Mouse (Mus musculus): ENCODE data around the gene D7Ertd443e.

D7Ertd443e gene

DNA sequence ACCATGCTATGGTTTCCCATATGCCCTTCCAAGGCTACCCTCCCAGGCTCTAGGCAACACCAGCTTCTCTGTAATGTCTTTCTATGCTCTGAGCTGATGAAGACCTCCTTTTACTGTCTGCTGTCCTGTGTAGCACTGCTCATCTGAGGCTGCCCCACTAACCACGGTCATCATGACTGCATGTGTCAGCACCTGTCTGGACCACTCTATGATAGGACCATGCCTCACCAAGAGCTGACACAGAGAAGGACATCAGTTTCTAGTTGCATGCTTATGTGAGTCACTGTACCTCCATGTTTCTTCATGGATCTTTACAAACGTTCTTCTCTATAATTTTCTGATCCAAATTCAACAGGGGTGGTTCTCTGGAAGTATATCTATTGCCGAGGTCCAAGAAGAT, 154.8 kb downstream of the D7Ertd443e start:
- TF ChIP-seq NANOG (IDR thresholded peaks at IDR 0.05; ENCODE audit: borderline replicate concordance, low read length), result no peak
- TF ChIP-seq POU5F1 (IDR thresholded peaks at IDR 0.05; ENCODE audit: borderline replicate concordance, low read length), result no peak
- TF ChIP-seq CTCF (conservative IDR thresholded peaks at IDR 0.05; ENCODE audit: low read length), result no peak
- no peaks in the 10 kb centered on the region for H3K36me3 ChIP-seq (ENCODE audit: insufficient read depth, low read length)
- H3K4me1 ChIP-seq (replicated peaks; ENCODE audit: low read depth, low read length), result peaks cover 2% of the 10 kb centered on the region; the same call in 1 of the 2 replicates
- H3K9me3 ChIP-seq (ENCODE audit: low read length), result no peaks in the 10 kb centered on the region
- H3K4me3 ChIP-seq (replicated peaks; ENCODE audit: low read length), result no peak overlapping the region
- H3K27me3 ChIP-seq (ENCODE audit: insufficient read depth, low read length), result peaks cover 44% of the 10 kb centered on the region

DNA sequence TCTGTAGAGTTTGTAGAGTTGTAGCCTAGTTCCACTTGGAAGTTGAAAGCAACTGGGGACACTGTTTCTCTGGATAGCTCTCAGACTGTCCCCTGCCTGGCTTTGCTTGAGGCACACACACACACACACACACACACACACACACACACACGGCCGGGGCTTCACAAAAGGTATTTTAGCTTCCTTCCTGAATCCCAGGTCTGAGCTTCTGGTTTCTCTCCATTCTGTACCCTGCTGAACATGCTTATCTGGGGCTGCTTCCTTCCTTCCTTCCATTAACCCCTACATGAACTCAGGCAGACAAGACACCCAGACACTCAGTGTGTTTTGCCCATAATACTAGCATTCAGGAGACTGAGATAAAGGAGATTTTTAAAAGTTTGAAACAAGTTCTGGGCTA, 155.6 kb downstream of the D7Ertd443e start:
- no peak for TF ChIP-seq CTCF (conservative IDR thresholded peaks at IDR 0.05; ENCODE audit: low read length)
- TF ChIP-seq POU5F1 (IDR thresholded peaks at IDR 0.05; ENCODE audit: borderline replicate concordance, low read length), result no peak
- no peak for TF ChIP-seq NANOG (IDR thresholded peaks at IDR 0.05; ENCODE audit: borderline replicate concordance, low read length)
- H3K27me3 ChIP-seq (ENCODE audit: insufficient read depth, low read length), result peaks cover 52% of the 10 kb centered on the region
- no peak overlapping the region for H3K4me3 ChIP-seq (replicated peaks; ENCODE audit: low read length)
- H3K36me3 ChIP-seq (ENCODE audit: insufficient read depth, low read length), result no peaks in the 10 kb centered on the region
- peaks cover 6% of the 10 kb centered on the region for H3K4me1 ChIP-seq (replicated peaks; ENCODE audit: low read depth, low read length)
- H3K9me3 ChIP-seq (ENCODE audit: low read length), result no peaks in the 10 kb centered on the region

DNA sequence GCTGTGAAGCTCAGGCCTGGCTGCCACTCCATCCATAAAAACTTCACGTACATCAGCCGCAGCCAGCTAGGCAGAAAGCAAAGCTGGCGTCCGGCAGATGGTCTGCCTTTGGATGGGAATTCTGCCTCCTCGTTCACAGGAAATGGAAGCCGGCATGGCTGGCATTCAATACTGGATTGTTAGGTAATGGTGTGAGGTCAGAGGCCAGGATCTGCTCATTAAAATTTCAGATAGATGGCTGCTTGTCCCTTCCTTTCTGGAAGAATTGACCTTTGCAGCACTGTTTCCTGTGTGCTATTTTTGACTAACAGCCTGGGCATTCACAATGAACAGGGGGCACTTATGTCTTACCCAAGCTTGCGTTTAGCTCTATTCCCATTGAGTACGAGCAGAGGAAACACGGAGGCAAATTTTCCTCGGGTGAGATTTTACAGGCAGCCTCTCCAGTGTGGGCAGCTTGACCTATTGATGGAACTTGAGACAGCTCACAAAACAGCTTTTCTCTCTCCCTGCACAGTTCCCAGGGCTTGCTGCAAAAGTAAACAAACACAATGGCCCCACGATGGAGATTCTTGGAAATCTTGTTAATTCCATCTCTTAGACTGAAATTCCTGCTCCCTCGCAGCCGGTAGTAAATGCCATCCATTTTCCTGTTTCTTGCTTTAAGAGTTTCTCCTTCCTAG, 157.5 kb downstream of the D7Ertd443e start:
- Histone ChIP-seq H3K4me3 (replicated peaks; ENCODE audit: low read length) (no peak overlapping the region), H3K9me3 (ENCODE audit: low read length) (no peaks in the 10 kb centered on the region), H3K4me1 (replicated peaks; ENCODE audit: low read depth, low read length) (peaks cover 13% of the 10 kb centered on the region), H3K27me3 (ENCODE audit: insufficient read depth, low read length) (peaks cover 63% of the 10 kb centered on the region), H3K36me3 (ENCODE audit: insufficient read depth, low read length) (no peaks in the 10 kb centered on the region)
- no peak for TF ChIP-seq CTCF (conservative IDR thresholded peaks at IDR 0.05; ENCODE audit: low read length)
- no peak for TF ChIP-seq NANOG (IDR thresholded peaks at IDR 0.05; ENCODE audit: borderline replicate concordance, low read length)
- no peak for TF ChIP-seq POU5F1 (IDR thresholded peaks at IDR 0.05; ENCODE audit: borderline replicate concordance, low read length)

DNA sequence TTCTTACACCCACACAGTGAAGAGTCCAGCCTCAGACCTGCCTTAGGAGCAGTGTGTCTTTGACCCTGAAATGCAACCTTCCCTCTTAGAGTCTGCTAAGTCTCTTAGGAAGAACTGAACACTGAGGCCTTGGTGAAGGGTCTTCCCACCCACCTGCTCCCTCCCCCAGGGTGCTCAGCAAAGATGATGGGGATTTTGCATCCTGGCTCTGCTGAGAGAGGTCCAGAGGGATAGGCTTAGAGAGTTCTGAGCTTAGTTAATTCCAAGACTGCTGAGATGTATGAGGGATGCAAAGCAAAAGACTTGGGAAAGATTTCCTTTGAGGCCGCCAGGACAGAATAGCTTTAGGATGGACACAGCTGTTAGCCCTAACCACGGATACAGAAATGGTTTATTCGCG, 158.4 kb downstream of the D7Ertd443e start:
- no peaks in the 10 kb centered on the region for H3K9me3 ChIP-seq (ENCODE audit: low read length)
- H3K36me3 ChIP-seq (ENCODE audit: insufficient read depth, low read length), result no peaks in the 10 kb centered on the region
- peaks cover 13% of the 10 kb centered on the region for H3K4me1 ChIP-seq (replicated peaks; ENCODE audit: low read depth, low read length)
- no peak overlapping the region for H3K4me3 ChIP-seq (replicated peaks; ENCODE audit: low read length)
- H3K27me3 ChIP-seq (ENCODE audit: insufficient read depth, low read length), result peaks cover 70% of the 10 kb centered on the region
- TF ChIP-seq CTCF (conservative IDR thresholded peaks at IDR 0.05; ENCODE audit: low read length) (no peak), POU5F1 (IDR thresholded peaks at IDR 0.05; ENCODE audit: borderline replicate concordance, low read length) (no peak), NANOG (IDR thresholded peaks at IDR 0.05; ENCODE audit: borderline replicate concordance, low read length) (no peak)

DNA sequence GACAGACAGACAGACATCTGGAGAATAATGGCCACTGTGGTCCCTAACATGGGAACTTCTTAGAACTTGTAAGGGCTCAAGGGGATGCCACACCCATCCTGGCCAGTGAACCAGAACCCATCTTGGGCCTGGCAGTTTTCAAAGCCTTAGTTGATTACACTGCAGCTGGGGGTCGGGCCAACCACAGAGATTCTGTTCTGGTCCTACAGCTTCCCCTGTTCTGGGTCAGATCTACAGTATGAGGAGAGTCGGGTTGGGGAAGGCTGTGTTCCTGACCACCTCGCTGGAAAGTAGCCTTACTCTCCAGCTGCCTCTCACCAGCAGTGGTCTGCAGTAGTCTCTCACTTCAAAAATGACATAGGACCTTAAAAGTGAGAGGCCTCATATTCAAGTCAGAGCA, 159.2 kb downstream of the D7Ertd443e start:
- Histone ChIP-seq H3K36me3 (ENCODE audit: insufficient read depth, low read length) (no peaks in the 10 kb centered on the region), H3K9me3 (ENCODE audit: low read length) (no peaks in the 10 kb centered on the region), H3K27me3 (ENCODE audit: insufficient read depth, low read length) (peaks cover 70% of the 10 kb centered on the region), H3K4me1 (replicated peaks; ENCODE audit: low read depth, low read length) (peaks cover 13% of the 10 kb centered on the region), H3K4me3 (replicated peaks; ENCODE audit: low read length) (no peak overlapping the region)
- no peak for TF ChIP-seq POU5F1 (IDR thresholded peaks at IDR 0.05; ENCODE audit: borderline replicate concordance, low read length)
- no peak for TF ChIP-seq NANOG (IDR thresholded peaks at IDR 0.05; ENCODE audit: borderline replicate concordance, low read length)
- no peak for TF ChIP-seq CTCF (conservative IDR thresholded peaks at IDR 0.05; ENCODE audit: low read length)

DNA sequence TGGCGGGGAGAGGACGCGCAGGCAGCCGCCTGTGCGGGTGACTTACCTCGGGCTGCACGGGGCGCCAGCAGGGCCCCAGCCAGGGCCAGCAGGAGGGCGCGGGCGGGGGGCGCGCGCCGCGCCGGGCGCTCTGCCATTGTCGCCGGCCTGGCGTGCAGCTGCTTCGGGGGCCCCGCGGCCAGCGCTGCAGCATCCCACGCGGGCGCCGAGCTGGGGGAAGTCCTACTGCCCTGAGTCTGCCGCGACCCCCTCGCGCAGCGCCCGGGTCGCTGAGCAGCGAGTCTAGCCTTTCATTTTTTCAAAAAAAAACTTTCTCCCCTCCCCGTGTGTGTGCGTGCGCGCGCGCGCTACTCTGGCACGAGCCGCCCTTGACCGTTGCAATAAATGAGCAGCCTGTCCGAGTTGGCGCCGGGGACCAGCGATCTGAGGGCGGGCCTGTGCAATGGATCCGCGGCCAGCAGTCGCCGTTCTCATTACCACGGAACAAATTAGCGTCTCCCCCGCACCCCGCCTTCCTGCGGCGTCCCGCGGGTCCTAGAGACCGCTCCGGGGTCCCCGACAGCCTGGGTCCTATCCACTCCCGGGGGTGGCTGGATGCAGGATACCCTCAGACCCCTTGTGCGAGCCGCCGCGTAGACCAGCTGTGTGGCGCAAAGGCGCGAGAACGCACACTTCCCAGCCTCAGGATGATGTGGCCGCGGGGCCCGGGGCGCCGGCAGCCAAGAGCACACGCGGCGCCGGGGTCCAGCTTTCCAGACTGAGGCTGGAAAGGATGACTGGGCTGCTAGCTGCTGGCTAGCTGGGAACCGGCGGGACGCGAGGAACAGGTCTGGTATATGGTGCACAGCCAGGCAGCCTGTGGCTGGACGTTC, 160.5 kb downstream of the D7Ertd443e start:
- peak overlapping the region; percentile 84 for H3K4me3 ChIP-seq (replicated peaks; ENCODE audit: low read length)
- no peak for TF ChIP-seq CTCF (conservative IDR thresholded peaks at IDR 0.05; ENCODE audit: low read length)
- TF ChIP-seq NANOG (IDR thresholded peaks at IDR 0.05; ENCODE audit: borderline replicate concordance, low read length), result no peak
- no peak for TF ChIP-seq POU5F1 (IDR thresholded peaks at IDR 0.05; ENCODE audit: borderline replicate concordance, low read length)
- peaks cover 13% of the 10 kb centered on the region for H3K4me1 ChIP-seq (replicated peaks; ENCODE audit: low read depth, low read length)

DNA sequence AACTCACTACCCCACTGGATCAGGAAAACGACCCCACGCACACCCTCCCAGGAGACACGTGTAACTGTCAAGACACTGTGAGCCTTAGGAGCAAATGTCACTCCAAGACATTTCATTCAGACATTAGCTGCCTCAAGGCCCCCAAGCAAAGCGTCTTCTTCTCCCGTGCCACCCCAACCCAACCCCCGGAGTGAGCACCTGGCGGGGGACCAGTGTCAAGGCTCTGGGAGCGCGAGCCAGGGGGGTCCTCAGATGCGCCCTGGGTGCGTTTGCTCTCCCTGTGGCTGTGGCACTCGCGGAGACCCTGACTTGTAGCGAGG, 161.1 kb downstream of the D7Ertd443e start:
- Histone ChIP-seq H3K4me1 (replicated peaks; ENCODE audit: low read depth, low read length) (peaks cover 13% of the 10 kb centered on the region), H3K4me3 (replicated peaks; ENCODE audit: low read length) (peak overlapping the region; percentile 84), H3K27me3 (ENCODE audit: insufficient read depth, low read length) (peaks cover 58% of the 10 kb centered on the region), H3K36me3 (ENCODE audit: insufficient read depth, low read length) (no peaks in the 10 kb centered on the region), H3K9me3 (ENCODE audit: low read length) (no peaks in the 10 kb centered on the region)
- TF ChIP-seq NANOG (IDR thresholded peaks at IDR 0.05; ENCODE audit: borderline replicate concordance, low read length) (no peak), CTCF (conservative IDR thresholded peaks at IDR 0.05; ENCODE audit: low read length) (no peak), POU5F1 (IDR thresholded peaks at IDR 0.05; ENCODE audit: borderline replicate concordance, low read length) (no peak)

More for the DNA sequence above, 160.5 kb downstream of the D7Ertd443e start:
- Histone ChIP-seq H3K27me3 (ENCODE audit: insufficient read depth, low read length) (peaks cover 61% of the 10 kb centered on the region), H3K9me3 (ENCODE audit: low read length) (no peaks in the 10 kb centered on the region), H3K36me3 (ENCODE audit: insufficient read depth, low read length) (no peaks in the 10 kb centered on the region)

DNA sequence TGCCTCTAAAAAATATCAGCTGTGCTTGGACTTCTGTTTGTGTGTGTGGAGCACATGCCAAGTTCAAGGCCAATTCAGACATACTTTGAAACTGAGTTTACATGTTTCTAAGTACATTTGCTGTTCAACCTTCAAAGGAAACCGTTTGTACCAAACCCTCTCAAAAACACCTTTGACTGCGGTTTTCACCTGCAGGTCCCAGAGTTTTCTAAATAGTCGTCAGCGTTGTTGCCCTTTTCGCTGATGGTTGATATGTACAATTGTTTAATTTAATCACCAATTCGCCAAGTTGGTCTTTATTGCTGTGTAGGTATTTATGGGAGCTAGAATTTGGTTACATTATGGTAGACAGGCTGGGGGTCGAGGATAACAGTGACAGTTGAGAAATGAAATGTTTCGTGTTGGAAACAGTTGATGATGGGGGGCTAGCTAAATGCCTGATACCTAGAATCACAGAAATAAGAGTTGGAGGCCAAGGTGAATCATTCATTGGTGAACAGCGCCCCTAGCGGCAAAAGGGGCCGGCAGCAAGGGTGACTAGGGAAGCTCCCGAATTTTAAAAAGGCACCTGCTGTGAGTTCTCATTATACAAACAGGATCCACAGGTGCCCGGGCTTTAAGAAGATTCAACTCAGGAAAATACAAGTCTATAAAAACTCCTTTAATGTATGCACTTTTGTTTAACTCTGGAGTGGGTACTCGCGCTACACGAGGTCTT, 161.9 kb downstream of the D7Ertd443e start:
- H3K4me3 ChIP-seq (replicated peaks; ENCODE audit: low read length), result peak overlapping the region; percentile 84
- H3K36me3 ChIP-seq (ENCODE audit: insufficient read depth, low read length), result no peaks in the 10 kb centered on the region
- peaks cover 54% of the 10 kb centered on the region for H3K27me3 ChIP-seq (ENCODE audit: insufficient read depth, low read length)
- TF ChIP-seq CTCF (conservative IDR thresholded peaks at IDR 0.05; ENCODE audit: low read length), result peak; percentile 83
- TF ChIP-seq POU5F1 (IDR thresholded peaks at IDR 0.05; ENCODE audit: borderline replicate concordance, low read length), result no peak
- no peak for TF ChIP-seq NANOG (IDR thresholded peaks at IDR 0.05; ENCODE audit: borderline replicate concordance, low read length)
- no peaks in the 10 kb centered on the region for H3K9me3 ChIP-seq (ENCODE audit: low read length)
- H3K4me1 ChIP-seq (replicated peaks; ENCODE audit: low read depth, low read length), result peaks cover 13% of the 10 kb centered on the region
